Mouse (Mus musculus) adrenal gland, postnatal 10 days (tissue): ENCODE results near the gene Pltp. TPM values are rescaled to one million over a fixed set of nuclear protein-coding genes. Genes with fewer than 3 reads are reported as not detected.
"Not testable (repeated sequence)": the region's sequence is repeated elsewhere in the genome, so short reads cannot be mapped to it uniquely, and the experiment has no call there.

ENCODE experiments used
- DNase-seq: peaks from one replicate; pipeline ENCODE4 v3.0.0; 2021; ENCODE audit warnings: mixed read lengths
- total RNA-seq, 2 experiments: library from RNA; stranded (reverse); gene quantifications; 2 replicates each; pipeline ENCODE4 v1.2.3; 2021

The Pltp gene
- total RNA-seq, 2 experiments from 2014 or later = 31.5 to 36.6 TPM

DNA sequence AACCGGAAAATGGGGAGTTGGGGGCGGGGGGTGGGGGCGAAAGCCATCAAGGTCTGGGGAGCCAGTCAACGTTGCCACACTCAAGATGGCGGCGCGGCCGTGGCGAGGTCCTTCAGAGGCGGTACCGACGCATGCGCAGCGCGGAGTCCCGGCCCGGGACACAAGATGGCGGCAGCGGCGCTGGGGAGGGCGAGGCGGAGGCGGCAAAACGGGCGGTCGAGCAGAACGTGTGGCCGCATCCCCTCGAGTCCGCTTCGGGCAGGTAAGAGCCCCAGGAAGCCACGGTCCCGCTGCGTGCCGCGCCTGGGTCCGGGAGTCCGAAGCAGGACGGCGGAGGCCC lies 21.7 kb upstream of the Pltp start, which contains the start of gene Pcif1:
Pcif1 (plus strand) TSS at position 77 of the 340 bp plus-strand sequence.
- DNase-seq = peak; percentile 96

DNA sequence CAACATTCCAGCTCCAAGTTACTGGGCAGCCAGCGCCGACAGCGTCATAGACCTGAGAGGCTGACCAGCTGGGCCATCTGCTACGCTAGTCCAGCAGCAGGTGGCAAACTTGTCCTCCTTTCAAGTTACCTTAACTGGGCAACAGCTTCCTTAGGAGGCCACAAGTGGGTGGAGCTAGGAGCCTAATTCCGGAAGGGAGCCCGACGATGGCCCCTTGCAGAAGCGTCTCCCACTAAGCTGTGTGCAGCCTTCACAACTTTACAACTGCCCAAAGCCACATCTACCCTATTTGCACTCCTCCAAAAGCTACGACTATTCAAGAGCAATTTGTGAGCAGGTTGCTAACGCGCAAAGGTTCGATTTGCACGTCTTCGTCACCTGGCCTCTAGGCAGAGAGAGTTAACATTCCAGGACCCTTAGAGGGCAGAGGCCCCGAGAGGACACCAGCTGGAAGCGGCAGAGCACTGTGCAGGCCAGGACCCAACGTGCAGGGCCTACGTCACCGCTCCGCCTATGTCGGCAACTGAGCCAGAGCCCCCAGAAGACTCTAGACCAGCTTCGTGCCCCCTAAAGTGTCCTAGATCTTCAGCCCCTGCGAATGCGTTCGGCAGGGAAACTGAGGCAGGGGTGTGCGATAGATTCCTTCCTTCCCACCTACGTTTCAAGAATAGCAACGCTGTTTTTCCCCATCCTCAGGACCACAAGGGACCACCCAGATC lies 21.2 kb upstream of the Pltp start:
- peak; percentile 74 for DNase-seq

DNA sequence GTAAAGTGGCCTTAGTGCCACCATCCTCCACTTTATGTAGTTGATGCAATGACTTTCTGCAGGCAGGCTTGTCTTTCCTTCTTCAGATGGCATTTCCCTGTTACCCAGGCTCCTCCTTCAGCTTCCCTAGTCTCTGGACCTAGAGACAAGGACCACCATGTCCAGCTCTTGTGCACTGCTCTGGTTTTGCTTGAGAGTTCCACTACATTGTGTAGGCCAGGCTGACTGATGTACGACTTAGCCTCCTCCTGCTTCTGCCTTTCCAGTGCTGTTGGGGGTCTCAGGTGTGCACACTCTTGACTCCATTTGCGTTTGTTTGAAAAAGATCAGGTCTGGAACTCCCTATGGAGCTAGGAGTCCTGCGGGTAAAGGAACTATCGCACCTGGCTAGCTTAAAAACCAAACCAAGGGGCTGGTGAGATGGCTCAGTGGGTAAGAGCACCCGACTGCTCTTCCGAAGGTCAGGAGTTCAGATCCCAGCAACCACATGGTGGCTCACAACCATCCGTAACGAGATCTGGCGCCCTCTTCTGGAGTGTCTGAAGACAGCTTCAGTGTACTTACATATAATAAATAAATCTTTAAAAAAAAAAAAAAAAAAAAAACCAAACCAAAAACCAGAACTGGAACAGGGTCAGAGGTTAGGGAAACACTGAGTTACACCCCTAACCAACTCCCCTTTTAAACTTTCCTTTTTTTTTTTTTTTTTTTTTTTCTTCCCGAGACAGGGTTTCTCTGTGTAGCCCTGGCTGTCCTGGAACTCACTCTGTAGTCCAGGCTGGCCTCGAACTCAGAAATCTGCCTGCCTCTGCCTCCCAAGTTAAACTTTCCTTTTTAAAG lies 20.1 kb upstream of the Pltp start:
- DNase-seq = not testable (repeated sequence)

DNA sequence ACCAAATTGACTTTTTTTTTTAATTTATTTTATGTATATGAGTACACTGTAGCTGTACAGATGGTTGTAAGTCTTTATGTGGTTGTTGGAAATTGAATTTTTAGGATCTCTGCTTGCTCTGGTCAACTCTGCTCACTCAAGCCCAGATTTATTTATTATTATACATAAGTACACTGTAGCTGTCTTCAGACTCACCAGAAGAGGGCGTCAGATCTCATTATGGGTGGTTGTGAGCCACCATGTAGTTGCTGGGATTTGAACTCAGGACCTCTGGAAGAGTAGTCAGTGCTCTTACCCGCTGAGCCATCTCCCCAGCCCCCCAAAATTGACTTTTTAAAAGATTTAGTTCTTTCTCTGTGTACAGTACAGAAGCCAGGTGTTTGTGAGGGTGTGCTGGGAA lies 18.1 kb upstream of the Pltp start:
- DNase-seq = not testable (repeated sequence)

DNA sequence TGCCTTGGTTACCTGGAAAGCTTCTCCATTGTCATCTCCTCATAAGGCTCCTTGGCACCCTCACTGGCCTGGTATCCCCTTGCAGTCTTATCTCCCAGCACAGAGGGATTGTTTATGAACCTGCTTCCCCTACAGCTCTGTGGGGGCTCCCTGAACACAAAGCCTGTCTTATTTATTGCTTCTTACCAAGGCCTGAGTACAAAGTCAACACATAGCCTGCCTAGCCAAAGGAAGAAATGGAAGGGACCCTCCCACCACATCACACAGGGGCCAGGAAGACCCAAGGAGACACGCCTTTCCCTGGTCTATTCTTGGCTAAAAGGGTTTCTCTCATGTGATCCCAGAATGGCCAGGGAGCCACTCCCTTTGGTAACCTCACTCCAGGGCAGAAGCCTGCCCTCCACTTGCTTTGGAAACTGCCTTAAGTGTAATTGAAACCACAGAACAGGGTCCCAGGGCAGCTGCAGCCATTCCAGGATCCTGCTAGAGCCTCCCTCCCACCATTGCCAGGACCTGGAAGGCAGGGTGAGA lies 16.8 kb upstream of the Pltp start:
- no peak for DNase-seq

DNA sequence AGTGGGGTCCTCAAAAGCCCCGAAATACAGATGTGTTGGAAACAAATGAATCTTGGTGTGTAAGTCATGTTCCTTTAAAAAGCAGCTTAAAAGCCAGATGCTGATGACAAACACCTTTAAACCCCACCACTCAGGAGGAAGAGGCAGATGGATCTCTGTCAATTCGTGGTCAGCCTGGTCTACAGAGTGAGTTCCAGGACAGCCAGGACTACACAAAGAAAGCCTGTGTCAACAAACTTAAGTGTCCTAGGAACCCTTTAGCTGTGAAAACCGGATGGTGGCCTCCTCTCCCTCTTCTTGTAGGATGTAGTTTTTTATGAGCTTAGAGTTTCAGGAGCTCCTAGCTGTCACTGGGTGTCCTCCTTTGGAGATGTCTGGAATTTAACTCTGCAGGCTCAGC lies 16.1 kb upstream of the Pltp start:
- no peak for DNase-seq

DNA sequence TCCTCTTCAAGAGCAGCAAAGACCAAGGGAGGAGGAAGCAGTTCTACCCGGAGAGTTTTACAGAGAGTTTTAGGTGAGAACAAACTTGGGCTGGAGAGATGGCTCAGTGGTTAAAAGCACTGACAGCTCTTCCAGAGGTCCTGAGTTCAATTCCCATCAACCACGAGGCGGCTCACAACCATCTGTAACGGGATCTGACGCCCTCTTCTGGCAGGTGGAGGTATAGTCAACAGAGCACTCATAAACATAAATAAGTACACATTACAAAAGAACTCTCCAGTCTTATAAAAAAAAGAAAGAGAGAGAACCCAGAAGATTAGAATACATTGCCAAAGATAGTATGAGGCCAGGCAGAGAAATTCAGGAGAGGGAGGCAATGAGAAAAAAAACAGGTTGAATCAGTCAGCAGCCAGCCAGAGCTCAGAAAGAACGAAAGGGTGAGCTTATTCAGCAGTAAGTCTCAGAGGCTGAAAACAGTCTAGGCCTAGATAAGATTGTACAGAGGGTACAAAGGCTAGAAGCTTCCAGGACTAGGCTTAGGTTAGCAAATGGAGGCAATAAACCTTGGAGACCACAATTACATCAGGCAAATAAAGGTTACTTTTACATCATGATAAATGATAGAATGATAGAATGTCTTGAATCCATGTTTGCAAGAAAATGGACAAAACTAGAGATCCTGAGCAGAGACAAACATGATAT lies 14.2 kb upstream of the Pltp start:
- DNase-seq = no peak

DNA sequence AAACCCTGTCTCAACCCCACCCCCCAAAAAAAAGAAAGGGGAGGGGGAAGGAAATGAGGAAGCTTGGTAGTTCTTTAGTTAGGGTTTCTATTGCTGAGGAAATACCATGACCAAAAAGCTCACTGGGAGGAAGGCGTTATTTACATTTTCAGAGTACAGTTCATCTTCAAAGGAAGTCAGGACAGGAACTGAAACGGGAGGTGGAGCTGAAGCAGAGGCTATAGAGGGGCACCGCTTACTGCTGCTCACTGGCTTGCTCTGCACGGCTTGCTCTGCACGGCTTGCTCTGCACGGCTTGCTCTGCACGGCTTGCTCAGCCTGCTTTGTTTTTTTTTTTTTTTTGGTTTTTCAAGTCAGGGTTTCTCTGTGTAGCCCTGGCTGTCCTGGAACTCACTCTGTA lies 11.0 kb upstream of the Pltp start:
- DNase-seq = no peak

DNA sequence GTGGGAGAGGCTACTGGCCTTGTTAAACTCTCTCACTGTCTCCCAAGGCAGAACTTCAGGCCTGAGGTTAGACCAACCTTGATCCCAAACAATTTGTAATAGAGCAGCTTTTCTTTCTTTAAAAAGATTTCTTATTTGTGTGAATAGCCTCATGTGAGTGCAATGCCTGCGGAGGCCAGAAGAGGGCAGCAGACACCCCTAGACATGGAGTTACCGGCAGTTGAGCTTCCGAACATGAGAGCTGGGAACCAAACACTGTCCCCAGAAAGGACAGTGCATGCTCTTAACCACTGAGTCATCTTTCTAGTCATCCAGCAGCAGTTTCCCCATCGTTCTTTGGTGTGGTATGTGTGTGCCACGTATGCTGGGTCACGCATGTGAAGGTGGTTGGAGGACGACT lies 10.1 kb upstream of the Pltp start:
- no peak for DNase-seq

DNA sequence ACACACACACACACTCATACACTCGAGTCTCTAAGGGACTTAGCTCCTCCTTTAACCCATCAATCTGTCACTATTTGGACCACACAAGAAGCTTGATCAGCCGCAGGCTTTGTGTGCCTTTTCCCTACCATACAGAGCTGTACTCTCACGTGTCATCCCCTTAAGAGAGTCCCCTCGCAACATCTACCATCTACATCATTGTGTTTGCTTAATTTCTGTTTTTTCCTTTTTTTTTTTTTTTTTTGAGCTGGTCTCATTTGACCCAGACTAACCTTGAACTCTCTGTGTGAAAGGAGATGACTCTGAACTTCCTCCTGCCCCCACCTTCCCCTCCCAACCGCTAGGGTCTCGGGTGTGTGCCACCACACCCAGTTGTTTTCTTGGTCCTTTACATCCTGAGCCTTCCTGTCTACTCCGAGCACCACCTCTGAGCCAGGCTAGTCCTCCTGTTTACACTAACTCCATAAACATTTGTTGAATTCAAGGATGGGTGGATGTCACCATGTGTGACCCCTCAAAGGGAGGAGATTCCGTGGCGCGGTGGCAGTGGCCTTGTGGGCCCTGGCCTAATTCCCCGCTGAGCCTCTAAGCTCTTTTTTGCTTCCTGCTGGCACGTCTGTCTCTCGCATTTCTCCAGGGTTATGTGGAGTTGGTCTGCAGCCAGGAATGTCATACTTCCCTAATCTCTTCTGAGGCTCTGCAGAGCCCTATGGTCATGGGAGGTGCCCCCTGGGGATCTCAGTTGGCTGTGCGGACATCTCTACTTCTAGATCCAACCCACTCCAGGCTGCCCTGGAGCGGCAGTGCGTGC lies 9.4 kb upstream of the Pltp start:
- DNase-seq = peak; percentile 87

DNA sequence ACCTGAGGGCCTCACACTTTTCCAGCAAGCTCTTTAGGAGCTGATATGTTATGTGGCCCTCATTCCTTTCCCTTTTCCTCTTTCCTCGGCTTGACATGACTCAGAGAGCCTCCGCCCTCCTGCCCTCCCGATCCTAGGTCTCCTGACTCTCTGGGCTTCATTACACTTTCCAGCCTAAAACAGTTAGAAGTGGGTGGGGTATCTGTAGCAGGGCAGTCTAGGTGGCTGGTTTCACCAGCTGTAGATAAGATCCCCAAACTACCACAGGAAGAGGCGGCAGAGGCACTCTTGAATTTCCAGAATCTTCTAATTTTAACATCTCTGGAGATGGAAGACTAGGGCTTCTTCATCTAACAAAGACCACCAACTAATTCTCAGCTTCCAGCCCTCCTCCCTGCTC lies 7.1 kb upstream of the Pltp start:
- DNase-seq = no peak

DNA sequence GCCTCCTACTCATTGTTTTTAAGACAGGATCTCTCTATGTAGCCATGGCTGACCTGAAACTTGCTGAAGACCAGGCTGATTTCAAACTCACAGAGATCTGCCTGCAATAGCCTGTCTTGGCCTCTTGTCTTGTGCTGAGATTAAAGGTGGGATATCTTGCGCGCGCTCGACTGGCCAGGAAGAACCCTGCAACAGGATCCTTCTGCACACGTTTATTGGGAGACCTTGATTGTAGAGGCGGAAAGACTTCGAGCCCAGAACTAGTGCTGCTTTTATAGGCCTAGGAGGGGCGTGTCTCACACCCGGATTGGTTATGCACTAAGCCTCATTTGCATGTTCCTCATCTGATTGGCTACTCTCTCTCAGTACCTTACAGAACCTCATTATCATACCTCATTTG lies 5.9 kb upstream of the Pltp start:
- DNase-seq = not testable (repeated sequence)

DNA sequence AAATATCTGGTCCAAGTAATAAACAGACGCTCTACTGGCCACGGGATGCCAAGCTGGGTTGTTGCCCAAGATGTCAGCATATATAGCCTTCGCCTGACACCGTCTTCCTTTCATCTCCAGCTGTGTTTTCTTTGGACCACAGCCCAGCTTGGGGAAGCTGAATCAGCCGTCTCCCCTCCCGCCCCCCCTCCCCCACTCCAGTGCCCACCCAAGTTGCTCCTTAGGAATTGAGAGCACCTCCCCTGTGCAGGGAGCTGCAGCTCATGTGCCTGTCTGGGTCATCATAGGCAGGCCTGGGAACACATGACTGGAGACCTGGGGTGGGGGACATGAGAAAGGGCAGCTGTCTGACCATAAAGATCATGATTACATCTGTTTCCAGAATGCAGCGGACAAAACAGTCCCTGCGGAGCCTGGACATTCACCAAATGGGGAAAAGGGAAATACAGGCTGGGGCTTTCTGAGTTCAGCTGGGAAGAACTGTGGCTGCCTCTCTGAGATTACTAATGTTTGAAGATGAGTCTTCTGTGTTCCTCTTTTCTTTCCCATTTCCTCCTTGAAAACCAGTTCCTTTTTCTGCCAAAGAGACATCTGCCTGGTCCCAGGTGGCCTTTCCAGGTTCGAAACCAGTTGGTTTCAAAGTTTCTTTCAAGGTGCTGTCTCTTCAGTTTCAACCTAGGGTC lies 4.8 kb upstream of the Pltp start:
- DNase-seq = peak; percentile 86

DNA sequence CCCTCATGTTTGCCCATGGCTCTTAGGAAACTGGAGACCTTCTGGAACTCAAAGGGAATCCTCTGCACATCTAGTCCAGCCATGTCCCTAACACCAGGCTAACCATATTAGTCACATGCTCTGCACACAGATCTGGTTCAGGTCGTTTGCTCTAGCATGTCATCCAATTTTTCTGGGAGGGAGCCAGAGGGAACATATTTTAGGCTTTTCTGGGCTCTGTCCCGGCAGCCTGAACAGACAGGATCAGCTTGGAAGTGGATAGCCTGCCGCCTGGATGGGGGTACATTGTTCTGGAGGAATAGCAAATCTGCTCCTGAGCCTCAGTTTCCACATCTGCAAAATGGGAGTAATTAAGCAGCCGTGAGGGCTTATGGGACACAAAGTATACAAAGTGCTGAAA lies 3.6 kb upstream of the Pltp start:
- no peak for DNase-seq

DNA sequence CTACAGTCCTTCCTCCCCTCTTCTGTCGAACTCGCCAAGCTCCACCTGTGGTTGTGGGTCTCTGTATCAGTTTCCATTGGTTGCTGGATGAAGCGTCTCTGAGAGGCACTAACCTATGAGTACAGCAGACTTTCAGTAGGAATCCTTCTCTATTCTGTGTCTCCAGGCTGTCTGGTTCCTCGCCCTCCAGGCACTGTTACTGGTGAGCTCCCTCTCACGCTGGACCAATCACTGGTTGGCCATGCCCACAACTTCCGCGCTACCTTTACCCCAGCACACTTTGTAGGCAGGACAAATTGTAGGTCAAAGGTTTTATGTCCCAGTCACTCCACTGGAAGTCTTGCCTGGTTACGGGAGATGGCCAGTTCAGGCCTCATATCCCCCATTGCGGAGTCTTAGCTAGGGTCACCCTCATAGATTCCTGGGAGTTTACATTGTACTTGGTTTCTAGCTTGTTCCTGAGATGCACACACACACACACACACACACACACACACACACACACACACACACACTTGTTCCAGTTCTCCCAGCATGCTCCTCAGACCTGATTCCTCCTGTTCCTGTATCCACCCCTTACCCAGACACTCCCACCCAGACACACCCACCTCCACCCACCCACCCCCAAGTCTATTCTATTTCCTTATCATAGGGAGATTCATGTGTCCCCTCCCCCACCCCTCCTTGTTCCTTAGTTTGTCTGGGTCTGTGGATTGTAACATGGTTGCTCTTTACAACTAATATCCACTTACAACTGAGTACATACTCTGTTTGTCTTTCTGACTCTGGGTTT lies 2.3 kb upstream of the Pltp start:
- DNase-seq = peak; percentile 56

DNA sequence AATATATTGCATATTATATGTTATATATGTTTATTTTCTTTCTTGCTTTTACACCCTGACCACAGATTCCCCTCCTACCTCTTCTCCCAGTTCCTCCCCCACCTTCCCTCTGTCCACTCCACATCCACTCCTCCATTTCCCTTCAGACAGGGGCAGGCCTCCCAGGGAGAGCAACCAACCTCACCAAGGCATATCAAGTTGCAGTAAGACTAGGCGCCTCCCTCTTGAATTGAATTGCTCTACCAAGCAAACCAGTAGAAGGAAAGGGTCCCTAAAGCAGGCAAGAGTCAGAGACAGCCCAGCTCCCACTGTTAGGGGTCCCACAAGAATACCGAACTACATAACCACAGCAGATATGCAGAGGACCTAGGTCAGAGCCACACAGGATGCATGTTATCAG lies 1.6 kb upstream of the Pltp start:
- no peak for DNase-seq

DNA sequence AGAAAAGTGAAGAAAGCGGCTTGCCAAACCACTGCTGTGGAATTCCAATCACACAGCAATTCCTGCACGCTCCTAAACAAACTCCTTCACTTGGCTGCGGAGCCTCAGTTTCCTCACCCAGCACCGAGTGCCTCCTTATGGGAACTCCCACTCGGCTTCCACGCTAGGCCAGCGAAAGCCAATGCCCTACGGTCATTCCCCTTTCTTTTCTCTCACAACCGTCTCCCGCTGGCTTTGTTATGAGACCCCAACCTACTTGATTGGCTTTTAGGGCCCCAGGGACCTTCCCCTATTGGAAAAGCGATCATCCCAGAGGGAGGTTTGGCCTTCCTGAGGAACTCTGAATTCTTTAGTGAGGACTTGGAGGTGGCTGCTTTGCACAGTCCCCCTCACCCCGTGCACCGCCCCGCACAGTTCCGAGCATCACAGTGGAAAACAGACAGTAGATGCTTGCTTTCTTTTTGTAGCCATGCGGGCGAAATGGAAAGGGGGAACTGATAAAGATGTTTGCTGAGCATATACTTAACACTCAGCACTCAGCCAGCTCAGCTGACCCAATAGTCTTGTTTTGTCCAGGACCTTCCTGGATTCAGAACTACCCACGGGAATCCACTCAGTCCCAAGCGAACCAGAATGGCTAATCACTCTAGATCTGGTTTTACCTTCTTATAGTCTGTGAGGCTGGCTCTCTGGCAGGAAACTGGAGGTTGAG lies 487 bp upstream of the Pltp start:
- DNase-seq = no peak

DNA sequence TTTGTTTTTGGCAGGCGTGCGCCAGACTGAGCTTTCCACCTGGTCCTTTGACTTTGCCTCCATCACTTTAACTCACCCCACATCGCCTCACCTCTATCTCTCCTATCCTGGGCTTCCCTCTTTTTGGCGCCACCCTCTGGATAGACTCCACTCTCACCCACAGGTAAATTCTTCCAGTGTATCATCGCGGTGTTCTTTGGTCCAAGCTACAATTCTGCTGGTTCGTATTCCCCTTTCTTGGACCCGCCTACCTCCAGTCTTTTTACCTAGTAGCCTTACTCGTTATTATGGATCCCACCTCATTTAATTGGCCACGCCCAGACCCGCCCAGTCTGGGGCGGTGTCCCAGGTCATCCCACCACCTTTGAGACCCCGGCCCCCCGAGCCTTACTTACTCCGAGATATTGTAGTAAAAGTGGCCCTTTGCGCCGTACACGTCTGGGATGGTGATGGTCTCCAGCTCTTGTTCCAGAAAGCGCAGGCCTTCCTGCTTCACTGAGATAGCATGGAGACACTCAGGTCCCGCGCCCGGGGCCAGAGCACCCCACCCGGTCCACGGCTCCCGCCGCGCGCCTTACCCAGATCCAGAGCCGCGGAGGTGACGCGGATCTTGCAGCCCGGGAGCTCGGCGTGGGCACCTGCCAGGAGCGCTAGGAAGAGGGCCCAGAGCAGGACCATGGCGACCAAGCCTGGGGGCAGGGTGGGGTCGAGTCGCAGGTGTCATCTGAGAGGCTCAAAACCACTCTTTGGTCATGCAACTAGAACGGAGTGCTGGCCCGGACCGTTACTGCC lies 1.0 kb downstream of the Pltp start:
- peak; percentile 40 for DNase-seq

DNA sequence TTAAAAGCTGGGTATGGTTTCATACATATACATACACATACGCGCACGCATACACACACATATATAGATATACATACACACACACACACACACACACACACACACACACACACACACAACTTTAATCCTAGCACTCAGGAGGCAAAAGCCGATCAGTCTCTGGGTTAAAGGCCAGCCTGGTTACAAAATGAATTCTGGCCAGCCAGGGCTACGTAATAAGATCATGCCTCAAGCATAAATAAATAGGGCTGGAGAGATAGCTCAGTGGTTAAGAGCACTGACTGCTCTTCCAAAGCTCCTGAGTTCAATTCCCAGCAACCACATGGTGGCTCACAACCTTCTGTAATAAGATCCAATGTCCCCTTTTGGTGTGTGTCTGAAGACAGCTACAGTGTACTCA lies 1.9 kb downstream of the Pltp start:
- DNase-seq = not testable (repeated sequence)
